In genomic region chr7:102255954-102256353, GRCm38 (mm10) we compare ENCODE assay signal across 8 mouse cellular contexts. TPM values are rescaled to one million over a fixed set of nuclear protein-coding genes. Genes with fewer than 3 reads are reported as not detected.
DNase-seq lines count a peak whose midpoint lies in the region; ATAC-seq lines count a peak whose summit lies in the region.

TSS of gene Rhog (minus strand) at chr7:102256054.

- no peak within 1 kb of the TSS for H3K27ac ChIP-seq in kidney, embryonic 14.5 days (ENCODE audit: low read depth, low read length)
- no peak within 1 kb of the TSS for H3K27ac ChIP-seq in intestine, embryonic 14.5 days (ENCODE audit: low read depth)

- H3K9ac ChIP-seq in kidney, embryonic 14.5 days (ENCODE audit: low read depth, low read length), result no peak within 1 kb of the TSS
- no peak within 1 kb of the TSS for H3K9ac ChIP-seq in intestine, embryonic 14.5 days (ENCODE audit: low read length)

- ATAC-seq in kidney, embryonic 14.5 days (ENCODE audit: low FRiP score, low TSS enrichment), result no peak
- ATAC-seq in intestine, embryonic 14.5 days (replicated peaks; ENCODE audit: low FRiP score, low TSS enrichment, low read depth), result no peak
- no peak for ATAC-seq in megakaryocyte progenitor cell, adult 5-6 weeks (replicated peaks; ENCODE audit: poor library complexity)

- no peak within 1 kb of the TSS for H3K4me2 ChIP-seq in kidney, embryonic 14.5 days (replicated peaks; ENCODE audit: low read depth, low read length)
- H3K4me2 ChIP-seq in intestine, embryonic 14.5 days (ENCODE audit: low read length), result no peak within 1 kb of the TSS

- no peak for DNase-seq in kidney, postnatal 25 days
- DNase-seq in adrenal gland, postnatal 25 days, result no peak
- no peak for DNase-seq in gastrocnemius, postnatal 36 days
- no peak for DNase-seq in intestine, embryonic 14.5 days (ENCODE audit: low spot score)
- DNase-seq in cerebellum, postnatal 36 days, result no peak
- DNase-seq in retina, embryonic 14.5 days (ENCODE audit: low spot score), result no peak

- no peaks in the 10 kb centered on the region for H3K36me3 ChIP-seq in kidney, embryonic 14.5 days (ENCODE audit: control insufficient read depth, insufficient read depth, low read length)
- no peaks in the 10 kb centered on the region for H3K36me3 ChIP-seq in intestine, embryonic 14.5 days (ENCODE audit: control insufficient read depth, insufficient read depth, low read length)

- H3K4me3 ChIP-seq in kidney, embryonic 14.5 days (ENCODE audit: low read length), result no peak within 1 kb of the TSS
- no peak within 1 kb of the TSS for H3K4me3 ChIP-seq in intestine, embryonic 14.5 days (ENCODE audit: low read depth, low read length)

- intact Hi-C loops in gastrocnemius, postnatal 36 days (cut with DNase I), result loop anchor here (10.0 kb wide), 1 partner anchor 601 kb away; no protein-coding TSS in a partner anchor

- no peaks in the 10 kb centered on the region for H3K9me3 ChIP-seq in kidney, embryonic 14.5 days (ENCODE audit: control insufficient read depth, low read length)
- H3K9me3 ChIP-seq in intestine, embryonic 14.5 days (ENCODE audit: control insufficient read depth, low read length), result no peaks in the 10 kb centered on the region

- H3K27me3 ChIP-seq in kidney, embryonic 14.5 days (ENCODE audit: control insufficient read depth, insufficient read depth, low read length), result no peaks in the 10 kb centered on the region
- no peaks in the 10 kb centered on the region for H3K27me3 ChIP-seq in intestine, embryonic 14.5 days (replicated peaks; ENCODE audit: control insufficient read depth, insufficient read depth, low read length)

- H3K4me1 ChIP-seq in kidney, embryonic 14.5 days (ENCODE audit: control insufficient read depth, insufficient read depth, low read length), result no peaks in the 10 kb centered on the region
- H3K4me1 ChIP-seq in intestine, embryonic 14.5 days (replicated peaks; ENCODE audit: control insufficient read depth, insufficient read depth, low read length), result no peaks in the 10 kb centered on the region

- 88% methylated on average over 3 of the region's 3 CpGs for WGBS in kidney, embryonic 14.5 days
- 76% methylated on average over 3 of the region's 3 CpGs for WGBS in intestine, embryonic 14.5 days

RNA-seq across cellular contexts. Expression of gene Rhog, which starts in this region (rescaled TPM):
- polyA plus RNA-seq in kidney, embryonic 14.5 days (2014; fragmentation: Nextera tagmentation; extraction: Ambion mirVana), result 47.6 and 62.6 TPM in 2 replicates
- total RNA-seq in adrenal gland, postnatal 25 days (2021), result 58.9 and 59.7 TPM in 2 replicates
- total RNA-seq in gastrocnemius, postnatal 36 days (2021), result 10 to 100 TPM; 15.6 to 15.7 TPM
- 63.7 and 65.0 TPM in 2 replicates for polyA plus RNA-seq in intestine, embryonic 14.5 days (2014; fragmentation: Nextera tagmentation; extraction: Ambion mirVana)
- total RNA-seq in megakaryocyte progenitor cell, adult 5-6 weeks (2015), result 208 and 213 TPM in 2 replicates
- 44.7 and 47.3 TPM in 2 replicates for total RNA-seq in megakaryocyte progenitor cell, adult 5-6 weeks (2017)
